Mouse (Mus musculus) MN1 (cell line): ENCODE data around the gene Dip2c.

Source experiments
- DNase-seq: peaks from one replicate; pipeline ENCODE4 v3.0.0-alpha.2; 2016; ENCODE audit warnings: low spot score

Gene Dip2c

DNA sequence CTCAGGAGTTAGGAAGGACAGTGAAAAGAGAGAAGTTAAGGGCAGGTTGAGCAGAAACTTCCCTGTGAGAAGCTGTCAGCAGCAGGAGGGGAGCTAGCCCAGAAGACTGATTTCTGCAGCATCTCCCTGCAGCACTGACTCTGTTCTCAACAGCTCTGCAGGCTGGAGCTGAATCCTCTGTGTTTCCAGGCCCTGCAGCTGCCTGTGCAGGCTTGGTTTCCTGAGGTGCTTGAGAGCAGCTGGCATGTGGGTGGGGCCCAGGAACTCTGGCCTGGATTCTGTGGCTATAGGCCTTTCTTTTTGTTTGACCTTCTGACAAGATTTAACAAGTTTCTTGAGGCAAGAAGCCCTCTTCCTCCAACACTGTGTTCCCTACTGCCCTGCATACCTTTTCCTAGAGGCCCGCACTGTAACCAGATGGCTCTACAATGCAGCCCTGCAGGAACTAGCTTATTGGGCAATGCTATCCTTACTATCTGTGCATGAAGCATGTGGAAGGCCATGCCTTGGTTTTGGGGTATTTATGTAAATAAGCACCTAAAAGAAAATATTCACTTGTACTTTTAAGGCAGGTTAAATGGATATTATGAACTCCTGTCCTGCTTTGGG lies 53.1 kb downstream of the Dip2c start:
- DNase-seq: peak; percentile 52

DNA sequence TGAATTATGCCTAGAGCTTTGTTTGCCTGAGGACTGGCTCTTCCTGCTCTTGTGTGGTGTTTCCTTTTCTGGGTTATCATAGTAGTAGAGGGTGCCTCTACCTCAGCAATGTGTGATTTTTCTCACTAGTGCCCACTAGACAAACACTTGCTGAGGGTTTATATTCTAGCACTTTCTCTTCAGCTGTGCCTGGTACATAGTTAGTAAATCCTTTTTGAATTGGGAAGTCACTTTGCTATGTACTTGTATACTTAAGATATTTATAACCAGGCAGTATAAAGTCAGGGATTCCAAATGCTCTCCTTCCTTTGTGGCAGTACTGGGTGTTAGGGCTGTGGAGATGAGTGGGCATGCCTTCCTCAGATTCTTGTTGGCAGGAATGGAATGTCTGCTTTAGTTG lies 56.9 kb downstream of the Dip2c start:
- no peak for DNase-seq

DNA sequence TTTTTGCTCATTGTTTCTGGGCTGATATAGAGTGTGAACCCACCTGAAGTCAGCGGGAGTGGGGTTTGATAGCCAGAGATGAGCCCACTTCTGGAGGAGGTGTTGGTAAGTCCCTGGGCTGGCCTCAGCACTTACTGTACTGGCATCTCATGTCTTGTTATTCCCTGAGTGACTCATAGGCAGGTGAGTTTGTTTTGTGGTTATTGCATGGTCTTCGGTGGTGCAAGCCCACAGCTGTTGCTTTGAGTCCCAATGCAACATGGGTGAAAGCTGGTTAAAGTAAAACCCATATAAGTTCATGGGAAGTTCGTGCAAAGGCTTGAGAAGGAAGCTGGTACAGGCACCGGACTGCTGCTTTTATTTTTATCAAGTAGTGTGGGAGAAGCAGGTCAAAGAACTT lies 64.0 kb downstream of the Dip2c start:
- DNase-seq: no peak

DNA sequence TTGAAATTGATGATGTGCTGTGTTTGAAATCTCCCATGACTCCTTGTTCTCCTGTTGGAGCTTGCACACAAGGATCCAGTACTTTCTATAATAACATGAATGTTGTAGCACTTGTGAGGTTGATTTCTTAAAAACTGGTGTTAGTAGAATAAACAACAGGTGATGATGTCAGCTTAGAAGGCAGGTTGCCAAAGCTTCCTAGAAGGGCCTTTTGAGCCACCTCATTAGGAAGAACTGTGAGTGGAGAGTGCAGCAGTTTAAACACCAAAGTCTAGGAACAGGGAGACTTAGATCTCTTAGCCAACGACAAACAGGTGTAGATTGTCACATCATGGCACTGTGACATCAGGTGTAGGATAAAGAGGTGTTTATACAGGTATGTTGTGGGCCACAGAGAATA lies 66.4 kb downstream of the Dip2c start:
- DNase-seq: no peak

DNA sequence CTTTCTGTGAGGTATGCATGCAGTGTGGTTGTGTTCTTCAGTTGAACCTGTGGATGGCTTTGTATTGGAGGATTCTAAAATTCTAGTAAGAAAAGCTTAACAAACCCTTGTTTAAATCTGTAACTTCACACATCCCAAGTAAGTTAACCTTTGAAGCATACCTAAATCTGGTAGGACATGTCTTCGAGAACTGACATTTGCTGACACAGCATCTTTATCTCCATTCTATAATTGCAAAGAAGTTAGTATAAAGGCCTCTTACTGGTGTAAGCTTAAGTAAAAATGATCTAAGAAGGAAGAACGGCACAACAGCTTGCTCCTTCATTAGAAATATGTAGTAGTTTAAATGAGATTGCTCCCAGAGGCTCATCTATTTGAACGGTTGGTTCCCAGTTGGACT lies 71.1 kb downstream of the Dip2c start:
- no peak for DNase-seq

DNA sequence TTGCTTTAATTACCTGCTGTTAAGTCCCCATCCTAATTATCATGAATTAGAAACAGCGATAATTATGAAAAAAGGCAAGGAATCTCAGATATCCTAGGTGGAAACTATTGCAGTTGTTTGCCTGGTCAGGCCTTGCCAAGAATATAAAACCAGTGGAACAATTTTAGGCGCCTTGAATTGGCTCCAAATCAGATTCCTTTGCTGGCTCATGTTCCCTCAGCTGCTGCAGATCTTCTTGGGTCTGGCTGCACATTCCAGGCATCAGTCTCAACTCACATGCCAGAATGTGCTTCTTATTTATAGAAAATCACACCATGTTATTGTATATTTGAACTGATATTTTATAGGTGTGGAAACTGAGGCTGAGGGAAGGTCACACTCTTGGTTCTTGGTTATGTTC lies 74.3 kb downstream of the Dip2c start:
- DNase-seq: no peak

DNA sequence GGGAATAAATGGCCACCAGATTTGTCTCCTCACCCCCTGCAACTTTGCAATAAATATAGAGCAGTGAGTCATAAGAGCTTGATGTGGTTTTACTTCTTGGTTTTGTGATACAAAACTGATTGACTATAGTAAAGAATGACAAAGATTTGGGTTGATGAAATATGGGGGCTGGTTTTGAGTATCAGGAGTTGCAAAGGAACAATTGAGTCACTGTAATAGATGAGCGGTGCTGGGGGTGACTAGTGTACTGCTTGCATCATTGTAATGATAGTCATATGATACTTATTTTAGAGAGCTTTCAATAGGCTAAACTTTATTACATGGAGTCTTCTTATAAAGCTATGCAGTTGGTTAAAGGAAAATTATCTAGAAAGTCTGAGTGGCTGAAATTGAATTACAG lies 77.6 kb downstream of the Dip2c start:
- no peak for DNase-seq

DNA sequence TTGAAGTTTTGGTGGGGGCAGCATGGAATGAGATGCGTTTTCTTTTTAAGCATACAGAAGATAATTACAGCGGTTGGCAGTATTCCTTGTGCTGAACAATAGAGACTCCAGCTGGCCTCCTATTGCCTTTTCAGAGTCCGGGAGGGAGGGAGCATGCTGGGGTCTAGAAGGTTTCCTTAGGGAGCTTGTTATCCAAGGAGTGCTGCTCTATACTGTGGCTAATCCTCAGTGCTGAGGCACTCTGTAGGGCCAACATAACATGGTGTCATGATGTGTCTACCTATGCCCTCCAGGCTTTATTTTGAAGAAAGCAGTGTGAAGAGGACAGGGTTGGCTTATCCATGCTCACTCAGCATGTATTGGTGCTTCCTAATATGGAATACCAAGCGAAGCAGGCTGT lies 79.0 kb downstream of the Dip2c start:
- DNase-seq: no peak

DNA sequence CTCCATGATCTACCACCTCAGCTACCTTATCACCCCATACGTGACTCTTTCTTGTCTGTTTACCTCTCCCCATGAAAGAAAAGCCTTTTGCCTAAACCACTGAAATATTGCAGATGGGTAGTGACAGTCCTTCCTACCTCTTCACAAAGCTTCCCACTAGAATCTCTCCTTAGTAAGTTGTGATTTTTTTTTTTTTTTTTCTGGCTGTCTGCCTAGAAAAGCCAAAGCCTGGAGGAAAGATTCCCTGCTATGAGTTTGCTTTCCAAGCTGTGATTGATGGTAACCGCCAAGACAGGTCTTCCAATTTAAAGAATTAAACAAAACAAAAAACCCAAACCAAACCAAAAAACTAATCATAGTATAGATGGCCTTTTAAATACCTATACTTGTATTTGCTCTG lies 85.1 kb downstream of the Dip2c start:
- DNase-seq: peak; percentile 36

DNA sequence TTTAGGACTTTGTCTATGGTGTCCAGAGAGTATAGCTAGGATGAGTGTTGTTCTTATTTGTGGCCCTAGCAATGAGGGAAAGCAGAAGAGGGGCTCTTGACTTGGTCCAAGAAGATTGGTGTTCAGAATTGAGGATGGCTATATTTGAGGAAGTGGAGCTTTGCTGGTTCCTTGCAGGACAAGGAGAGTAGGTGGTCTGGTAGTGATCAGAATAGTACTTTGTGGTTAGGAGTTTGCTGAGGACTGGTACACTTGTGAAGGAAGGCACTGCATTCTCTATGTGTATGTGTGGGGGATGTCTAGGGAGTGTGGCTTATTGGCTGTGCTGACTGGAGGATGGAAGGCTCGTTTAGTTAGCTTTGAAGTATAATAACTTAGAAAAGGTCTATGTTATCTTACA lies 95.1 kb downstream of the Dip2c start:
- DNase-seq: no peak

DNA sequence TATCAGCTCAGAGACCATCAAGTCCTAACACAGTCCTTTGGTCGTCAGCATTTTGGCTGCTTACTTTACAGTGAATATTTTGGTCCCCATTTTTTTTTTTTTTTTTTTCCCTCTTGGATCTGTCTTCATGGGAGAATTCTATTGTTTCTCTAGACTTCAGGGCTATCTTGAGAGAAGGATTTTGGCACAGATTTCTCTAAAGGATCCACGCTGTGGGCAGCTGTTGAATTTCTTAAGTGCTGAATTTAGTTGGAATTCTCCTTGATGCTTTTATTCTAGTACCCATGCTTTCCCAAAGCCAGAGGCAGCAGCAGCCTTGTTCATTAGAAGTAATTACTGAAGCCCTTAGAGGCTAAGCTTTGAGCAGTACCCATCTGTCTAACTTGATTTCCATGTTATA lies 100.8 kb downstream of the Dip2c start:
- no peak for DNase-seq

DNA sequence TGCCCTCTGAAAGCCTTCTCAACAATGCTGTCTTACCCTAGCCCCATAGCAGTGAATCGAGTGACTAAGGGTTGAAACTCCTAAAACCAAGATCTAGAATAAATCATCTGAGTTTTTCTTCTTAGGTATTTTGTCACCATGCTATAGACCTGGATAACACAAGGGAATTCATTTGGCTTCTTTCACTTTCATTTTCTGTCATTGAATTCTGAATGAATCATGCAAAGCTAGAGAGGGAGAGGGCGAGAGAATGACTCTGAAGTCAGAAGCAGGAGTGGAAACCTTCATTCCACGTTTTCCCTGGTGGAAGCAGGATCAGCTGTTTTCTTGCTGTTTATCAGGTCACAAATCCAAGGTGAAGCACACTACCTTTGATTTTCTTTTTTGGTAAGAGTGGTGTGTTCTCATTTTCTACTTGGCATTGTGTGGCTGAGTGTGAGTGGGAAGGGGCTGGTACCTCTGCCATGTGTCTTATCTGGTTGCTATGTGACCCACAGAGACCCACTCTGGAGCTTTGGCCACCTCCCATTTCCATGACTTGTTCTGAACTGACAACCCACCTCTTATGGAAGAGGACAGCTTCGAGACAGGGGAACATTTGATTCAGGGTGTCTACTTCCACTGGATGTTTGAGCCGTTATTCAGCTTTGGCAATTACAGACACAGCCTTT lies 104.5 kb downstream of the Dip2c start:
- DNase-seq: peak; percentile 23

DNA sequence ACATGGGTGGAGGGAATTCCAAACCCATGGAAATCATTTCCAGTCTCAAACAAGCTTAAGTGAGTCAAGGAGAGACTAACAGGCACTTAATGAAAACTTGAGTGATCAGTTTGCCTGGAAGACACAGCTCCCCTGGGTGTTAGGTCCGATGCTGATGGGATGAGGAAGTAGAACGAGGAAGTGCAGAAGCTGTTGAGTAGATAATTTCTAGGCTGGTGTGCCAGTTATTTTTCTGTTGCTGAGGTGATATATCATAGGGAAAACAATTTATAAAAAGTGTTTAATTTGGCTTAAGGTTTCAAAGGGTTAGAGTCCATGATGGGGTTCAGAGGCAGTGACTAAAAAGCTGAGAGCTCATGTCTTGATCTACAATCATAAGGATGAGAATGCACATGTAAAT lies 111.7 kb downstream of the Dip2c start:
- no peak for DNase-seq

DNA sequence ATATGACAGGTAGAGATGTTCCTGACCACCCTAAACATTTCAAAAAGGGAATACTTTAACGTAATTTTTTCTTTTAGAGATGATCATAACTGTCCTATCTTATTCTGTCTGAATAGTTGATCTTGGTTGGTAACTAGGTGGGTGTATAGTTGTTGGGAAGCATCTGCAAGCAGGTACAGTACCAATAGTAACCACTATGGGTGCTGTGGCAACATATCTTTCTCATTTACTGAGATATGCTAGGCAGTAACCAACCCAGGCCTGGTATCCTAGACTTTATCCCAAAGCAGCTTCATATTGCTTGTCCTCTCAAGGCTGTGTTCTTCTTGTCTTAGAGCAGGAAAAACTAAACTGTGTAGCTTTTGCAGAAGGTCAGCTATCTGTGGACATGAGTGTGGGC lies 113.0 kb downstream of the Dip2c start:
- no peak for DNase-seq

DNA sequence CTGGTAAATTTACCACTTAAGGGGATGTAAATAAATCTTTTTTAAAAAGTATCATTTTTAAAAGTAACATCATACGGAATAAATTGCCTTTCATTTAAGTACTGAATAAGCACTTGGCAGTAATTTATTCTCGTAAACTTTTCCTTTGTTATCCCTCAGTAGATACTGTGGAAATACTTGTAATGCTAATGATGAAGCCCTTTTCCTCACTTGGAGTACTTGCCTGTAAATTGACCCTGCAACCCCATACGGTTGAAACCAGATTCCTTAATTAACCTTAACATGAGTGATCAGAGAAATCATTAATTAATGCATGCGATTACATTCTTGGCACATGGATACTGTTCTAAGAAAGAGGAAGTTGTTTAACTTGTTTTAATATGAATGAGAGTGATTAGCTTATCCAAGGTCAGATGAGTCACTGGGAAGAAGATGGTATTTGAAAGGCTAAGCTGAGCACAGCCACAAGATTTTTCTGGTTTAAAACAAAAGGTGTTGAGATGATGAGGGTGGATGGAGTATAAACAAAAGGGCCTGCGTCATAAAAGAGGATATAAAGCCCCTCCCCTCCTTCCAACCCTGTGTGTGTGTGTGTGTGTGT lies 114.0 kb downstream of the Dip2c start:
- no peak for DNase-seq

DNA sequence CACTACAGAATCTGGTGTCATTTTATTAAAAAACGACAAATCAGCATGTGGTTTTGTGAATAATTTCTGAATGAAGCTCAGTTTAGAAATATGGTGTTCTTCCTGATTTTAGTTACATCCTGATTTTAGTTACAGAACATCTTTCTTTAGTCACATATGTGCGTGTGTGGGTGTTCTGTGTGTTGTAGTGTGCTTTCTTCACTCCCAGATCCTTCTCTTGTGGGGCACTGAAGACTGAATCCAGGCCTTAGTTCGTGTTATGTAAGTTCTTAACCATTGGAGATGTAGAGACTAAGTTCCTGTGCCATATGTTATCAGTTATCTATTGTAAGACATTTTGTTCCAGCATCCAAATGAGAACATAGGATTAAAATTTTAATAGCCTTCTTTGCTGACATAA lies 117.1 kb downstream of the Dip2c start:
- DNase-seq: no peak

DNA sequence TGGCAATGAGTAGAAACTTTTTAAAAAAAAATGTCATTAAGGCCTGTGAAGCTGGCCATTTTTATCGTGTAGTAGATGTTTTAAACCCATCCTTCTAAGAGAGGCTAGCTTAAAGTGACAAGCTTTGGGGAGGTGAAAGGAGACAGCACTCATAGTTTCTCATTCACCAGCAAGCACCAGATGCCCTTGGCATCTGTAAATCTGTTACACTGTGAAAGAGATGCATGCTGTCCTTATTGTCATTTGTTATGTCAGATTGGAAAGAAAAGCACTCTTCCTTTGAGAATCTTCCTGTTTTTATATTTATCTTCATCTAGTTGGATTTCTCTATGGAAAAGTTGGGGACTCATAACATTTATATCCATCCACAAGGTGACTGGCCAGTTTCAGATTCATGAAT lies 119.0 kb downstream of the Dip2c start:
- DNase-seq: no peak

DNA sequence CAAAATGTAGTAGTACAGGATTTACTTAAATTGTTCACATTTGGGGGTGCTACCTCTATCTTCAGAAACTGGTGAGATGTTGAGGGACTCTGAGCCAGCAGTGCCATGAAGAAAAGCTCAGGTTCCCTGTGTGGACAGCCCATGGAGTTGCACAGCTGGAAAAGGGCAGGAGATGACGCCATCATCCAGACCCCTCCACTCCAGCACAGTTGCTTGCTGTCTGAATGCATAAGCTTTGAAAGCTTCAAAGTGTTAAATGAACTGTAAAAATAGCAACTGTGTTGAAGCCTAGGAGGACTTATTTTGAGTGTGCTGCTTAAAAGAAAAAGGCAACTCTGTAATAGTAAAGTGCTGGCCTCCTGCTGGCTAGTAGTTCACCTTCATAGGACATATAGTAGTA lies 122.5 kb downstream of the Dip2c start:
- no peak for DNase-seq

DNA sequence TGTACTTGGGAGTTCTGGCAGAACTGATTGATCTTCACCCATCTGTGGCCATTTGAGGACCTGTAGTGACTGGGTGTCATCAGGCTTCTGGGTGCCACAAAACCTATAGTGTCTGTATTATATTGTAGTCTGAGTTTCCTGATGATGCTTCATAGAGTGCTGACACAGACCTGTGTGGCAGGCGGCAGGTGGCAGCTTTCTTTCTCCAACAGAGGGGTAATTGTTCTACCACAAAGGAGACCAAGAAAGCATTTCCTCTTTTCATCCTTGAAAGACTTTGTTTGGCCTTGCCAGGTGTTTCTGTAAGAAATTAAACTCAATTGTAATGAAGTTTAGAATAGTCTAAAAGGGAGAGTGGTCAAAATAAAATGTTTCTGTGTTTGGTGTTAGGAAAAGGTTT lies 129.1 kb downstream of the Dip2c start:
- no peak for DNase-seq

DNA sequence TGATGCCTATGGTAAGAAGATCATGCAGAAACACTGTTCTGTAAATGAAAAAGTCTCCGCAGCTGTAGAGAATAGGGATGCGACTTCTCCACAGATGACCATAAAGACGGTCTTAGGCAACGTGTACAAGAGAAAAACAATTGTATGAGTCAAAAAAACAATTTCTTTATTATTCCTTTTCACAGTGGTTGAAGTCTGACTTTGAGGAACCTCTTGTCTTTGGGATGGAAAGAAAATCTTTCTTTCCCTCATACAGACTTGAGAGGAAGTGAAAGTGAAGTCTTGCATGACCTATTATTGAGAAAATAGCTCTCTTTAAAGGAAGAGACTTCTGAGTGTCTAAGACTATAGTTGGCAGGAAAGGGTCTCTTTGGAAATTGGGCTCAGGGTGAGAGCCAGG lies 132.7 kb downstream of the Dip2c start:
- no peak for DNase-seq

DNA sequence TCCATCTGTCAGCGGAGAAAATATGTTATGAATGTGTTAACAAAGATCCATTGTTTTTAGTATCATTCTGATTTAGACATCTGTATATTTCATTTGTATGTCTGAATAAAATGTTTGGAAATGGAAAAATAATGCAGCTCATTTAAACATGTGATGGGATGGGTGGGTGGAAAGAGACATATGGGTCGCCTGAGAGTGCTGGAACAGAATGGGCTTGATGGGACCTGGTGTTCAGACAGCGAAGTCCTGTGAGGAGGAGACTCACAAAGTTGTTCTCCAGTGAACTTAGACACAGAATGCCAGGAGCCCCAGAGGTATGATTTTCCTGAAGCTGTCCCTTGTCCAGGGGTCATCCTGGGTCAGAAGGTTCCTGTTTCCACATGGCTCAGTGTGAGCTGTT lies 142.1 kb downstream of the Dip2c start:
- DNase-seq: no peak

DNA sequence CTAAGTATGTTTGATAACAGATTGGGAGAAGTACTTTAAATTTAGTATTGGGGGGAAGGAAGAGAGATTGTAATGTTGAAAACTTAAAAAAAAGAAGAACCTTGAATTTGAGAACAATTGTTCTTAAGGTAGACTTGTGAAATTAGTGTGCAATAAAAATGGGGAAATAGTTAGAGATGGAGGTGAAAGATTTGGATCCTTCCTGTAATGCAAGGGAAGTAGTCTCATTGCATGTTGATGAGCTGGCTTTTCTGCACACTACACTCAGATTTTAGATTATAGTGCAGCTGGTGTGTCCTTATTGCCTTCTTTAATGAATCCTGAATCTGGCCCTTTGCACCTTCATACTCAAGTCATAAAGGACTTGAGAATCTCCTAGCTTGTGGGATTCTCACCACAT lies 142.9 kb downstream of the Dip2c start:
- no peak for DNase-seq

DNA sequence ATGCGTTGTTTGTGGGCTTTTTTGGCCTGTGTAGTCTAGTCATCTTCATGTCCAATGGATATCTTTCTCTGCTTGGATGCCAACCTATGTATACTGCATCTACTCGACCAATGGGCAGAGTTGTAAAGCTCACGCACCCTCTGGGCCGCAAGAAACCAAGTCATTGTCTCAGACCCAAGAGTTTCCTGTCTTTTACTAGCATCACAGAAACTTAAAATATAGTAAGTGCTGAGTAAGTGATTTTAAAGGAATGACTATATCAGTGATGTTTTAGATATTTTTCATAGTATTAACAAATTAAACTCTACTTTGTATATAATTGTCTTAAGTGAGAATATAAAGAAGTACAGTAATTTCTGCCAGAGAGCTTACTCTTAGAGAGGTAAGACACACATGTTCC lies 145.6 kb downstream of the Dip2c start:
- no peak for DNase-seq

DNA sequence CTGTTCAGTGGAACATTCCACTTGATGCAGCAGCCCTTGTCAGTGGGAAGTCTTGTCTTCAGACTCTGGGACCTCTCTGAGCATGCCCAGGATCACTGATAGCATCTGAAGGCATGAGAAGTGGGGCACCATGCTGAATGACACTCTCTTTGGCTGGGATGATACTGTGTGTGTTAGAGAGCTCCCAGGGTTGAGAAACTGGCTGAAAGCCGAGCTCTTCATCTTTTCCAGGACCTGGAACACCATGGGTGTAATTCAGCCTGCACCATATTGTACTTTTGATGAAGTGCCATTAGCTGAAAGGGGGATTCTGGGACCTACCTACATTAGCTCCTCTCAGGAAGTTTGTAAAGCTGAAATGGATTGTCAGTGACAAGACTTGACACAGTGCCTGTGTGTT lies 146.5 kb downstream of the Dip2c start:
- DNase-seq: no peak
